Mouse (Mus musculus) urinary bladder, postnatal 10 days (tissue): ENCODE results near the gene Cdk20.

ENCODE experiments used
- DNase-seq: peaks from one replicate; pipeline ENCODE4 v3.0.0; 2022; ENCODE audit warnings: low spot score

Cdk20 gene

GRCm38 (mm10) chr13:64432017-64432995 lies at the start of gene Cdk20:
Gene Cdk20, plus strand, starts transcription at chr13:64432314.
- DNase-seq, result peak; percentile 59

- DNase-seq, result no peak
Observed at GRCm38 (mm10) chr13:64384937-64385336, 47.2 kb upstream of the Cdk20 start.

GRCm38 (mm10) chr13:64386048-64386447 lies 46.1 kb upstream of the Cdk20 start:
- no peak for DNase-seq

- no peak for DNase-seq
Observed at GRCm38 (mm10) chr13:64388415-64388814, 43.7 kb upstream of the Cdk20 start.

- DNase-seq, result no peak
Observed at GRCm38 (mm10) chr13:64396979-64397378, 35.1 kb upstream of the Cdk20 start.

GRCm38 (mm10) chr13:64398065-64398464 lies 34.0 kb upstream of the Cdk20 start:
- DNase-seq, result no peak

- DNase-seq, result no peak
Observed at GRCm38 (mm10) chr13:64399906-64400305, 32.2 kb upstream of the Cdk20 start.

GRCm38 (mm10) chr13:64400801-64401361 lies 31.2 kb upstream of the Cdk20 start:
- no peak for DNase-seq

GRCm38 (mm10) chr13:64402006-64402405 lies 30.1 kb upstream of the Cdk20 start:
- DNase-seq, result no peak

GRCm38 (mm10) chr13:64402504-64402949 lies 29.6 kb upstream of the Cdk20 start:
- DNase-seq, result no peak

GRCm38 (mm10) chr13:64402951-64403460 lies 29.1 kb upstream of the Cdk20 start:
- no peak for DNase-seq

GRCm38 (mm10) chr13:64403519-64403918 lies 28.6 kb upstream of the Cdk20 start:
- no peak for DNase-seq

GRCm38 (mm10) chr13:64405550-64405949 lies 26.6 kb upstream of the Cdk20 start:
- DNase-seq, result no peak

- DNase-seq, result no peak
Observed at GRCm38 (mm10) chr13:64407992-64408391, 24.1 kb upstream of the Cdk20 start.

GRCm38 (mm10) chr13:64410604-64411003 lies 21.5 kb upstream of the Cdk20 start:
- no peak for DNase-seq

GRCm38 (mm10) chr13:64411282-64411681 lies 20.8 kb upstream of the Cdk20 start:
- no peak for DNase-seq

GRCm38 (mm10) chr13:64412752-64413257 lies 19.3 kb upstream of the Cdk20 start:
- no peak for DNase-seq

GRCm38 (mm10) chr13:64415659-64416058 lies 16.5 kb upstream of the Cdk20 start:
- DNase-seq, result no peak

GRCm38 (mm10) chr13:64416955-64417601 lies 15.0 kb upstream of the Cdk20 start:
- no peak for DNase-seq

- DNase-seq, result no peak
Observed at GRCm38 (mm10) chr13:64420847-64421246, 11.3 kb upstream of the Cdk20 start.

- no peak for DNase-seq
Observed at GRCm38 (mm10) chr13:64421386-64421785, 10.7 kb upstream of the Cdk20 start.

- no peak for DNase-seq
Observed at GRCm38 (mm10) chr13:64421952-64422606, 10.0 kb upstream of the Cdk20 start.
